Mouse (Mus musculus): ENCODE data around the gene Pdcl2. TPM values are rescaled to one million over a fixed set of nuclear protein-coding genes. Genes with fewer than 3 reads are reported as not detected.

Gene Pdcl2
- polyA plus RNA-seq, 1 experiment, result not detected

GRCm38 (mm10) chr5:76274977-76275376, 56.0 kb downstream of the Pdcl2 start:
- H3K4me1 ChIP-seq (ENCODE audit: control insufficient read depth, insufficient read depth, low read length), result no peaks in the 10 kb centered on the region
- no peak for TF ChIP-seq POLR2A (IDR thresholded peaks at IDR 0.05; ENCODE audit: extremely low read depth, insufficient read depth, low read length)
- H3K27ac ChIP-seq (ENCODE audit: insufficient read depth, low read length), result no peak overlapping the region
- H3K4me3 ChIP-seq (ENCODE audit: insufficient read depth, low read length), result no peak overlapping the region

Other genes starting within 250 kb of the Pdcl2 start
- gene Srd5a3, start 190.9 kb downstream of the Pdcl2 start, polyA plus RNA-seq (2012; rRNA removed), result 24.5 and 26.6 TPM in 2 replicates
- 38.1 and 40.0 TPM in 2 replicates for gene Tmem165, start 147.3 kb downstream of the Pdcl2 start, polyA plus RNA-seq (2012; rRNA removed)
- 23.6 and 23.8 TPM in 2 replicates for gene Clock, start 26.4 kb downstream of the Pdcl2 start, polyA plus RNA-seq (2012; rRNA removed)
- not detected in 2 replicates for gene Nmu, start 32.6 kb upstream of the Pdcl2 start, polyA plus RNA-seq (2012; rRNA removed)
- gene Gm7271, start 152.9 kb upstream of the Pdcl2 start, polyA plus RNA-seq (2012; rRNA removed), result 0.44 and 0.47 TPM in 2 replicates
- 92.7 and 104 TPM in 2 replicates for gene Exoc1, start 198.2 kb upstream of the Pdcl2 start, polyA plus RNA-seq (2012; rRNA removed)